Mouse (Mus musculus): ENCODE data around the gene Gpn3. TPM values are rescaled to one million over a fixed set of nuclear protein-coding genes. Genes with fewer than 3 reads are reported as not detected.

The Gpn3 gene
- polyA plus RNA-seq, 1 experiment from 2014 or later = 59.5 TPM

DNA sequence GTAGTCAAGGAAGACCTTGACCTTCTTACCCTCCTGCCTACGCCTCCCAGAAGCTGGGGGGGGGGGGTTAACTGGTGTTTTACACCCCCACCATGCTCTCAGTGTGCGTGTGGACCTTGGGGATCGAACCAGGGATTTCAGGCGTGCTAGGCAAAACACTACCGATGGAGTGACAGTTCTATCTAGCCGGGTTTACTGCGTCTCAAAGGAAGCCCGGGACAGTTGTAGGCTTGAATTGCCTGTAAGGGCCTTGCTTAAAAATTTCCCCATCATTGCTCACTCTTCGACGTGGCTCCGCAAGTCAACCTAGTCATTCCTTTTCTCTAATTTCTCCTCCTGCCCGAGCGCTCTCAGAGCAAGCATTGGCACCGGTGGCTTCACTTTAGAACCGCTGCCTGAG is 51.4 kb downstream of the Gpn3 start:
- WGBS = 24% methylated on average over 15 of the region's 15 CpGs
- Histone ChIP-seq H3K27ac (replicated peaks in 1 of 2; ENCODE audit: control insufficient read depth in 1 of 2, insufficient read depth in 1 of 2, low read depth in 2 of 2, low read length in 2 of 2) (no peak overlapping the region), H3K4me3 (ENCODE audit: control insufficient read depth in 1 of 2, insufficient read depth in 1 of 2, low read depth in 1 of 2, low read length in 2 of 2) (peak overlapping the region; percentile 86 to 87), H3K9me3 (ENCODE audit: control insufficient read depth, low read length) (no peaks in the 10 kb centered on the region), H3K27me3 (ENCODE audit: control insufficient read depth, insufficient read depth, low read length) (no peaks in the 10 kb centered on the region), H3K4me2 (ENCODE audit: low read length) (peak overlapping the region; percentile 93), H3K4me1 (ENCODE audit: control insufficient read depth in 2 of 2, insufficient read depth in 2 of 2, low read length in 2 of 2) (peaks cover 4 to 15% of the 10 kb centered on the region in 2 experiments; a peak in 3 of 4 replicates), H3K36me3 (ENCODE audit: control insufficient read depth, insufficient read depth, low read length) (peaks cover 11% of the 10 kb centered on the region), H3K9ac (ENCODE audit: low read length) (peak overlapping the region; percentile 96)
- no peak for ATAC-seq (ENCODE audit: insufficient number of reproducible peaks, insufficient read depth, low FRiP score, low read depth)

DNA sequence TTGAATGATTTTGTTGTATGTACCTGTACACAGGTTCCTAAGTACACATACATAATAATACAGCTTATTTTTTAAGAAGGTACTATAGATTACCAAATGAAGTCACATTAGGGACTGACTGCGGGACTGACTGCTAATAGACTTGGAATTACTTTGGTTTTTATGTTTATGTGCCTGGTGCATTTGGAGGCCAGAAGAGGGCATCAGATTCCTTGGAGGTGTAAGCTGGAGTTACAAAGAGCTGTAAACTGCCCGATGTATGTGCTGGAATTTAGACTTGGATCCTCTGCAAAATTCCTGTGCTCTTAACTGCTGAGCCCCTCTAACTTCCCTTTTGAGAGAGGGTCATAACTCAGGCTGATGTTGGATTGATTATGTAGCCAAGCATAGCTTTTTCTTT is 53.9 kb downstream of the Gpn3 start:
- H3K9ac ChIP-seq (ENCODE audit: low read length) = no peak overlapping the region
- peaks cover 4 to 15% of the 10 kb centered on the region in 2 experiments; a peak in 3 of 4 replicates for H3K4me1 ChIP-seq (ENCODE audit: control insufficient read depth in 2 of 2, insufficient read depth in 2 of 2, low read length in 2 of 2)
- no peak for ATAC-seq (ENCODE audit: insufficient number of reproducible peaks, insufficient read depth, low FRiP score, low read depth)
- H3K36me3 ChIP-seq (ENCODE audit: control insufficient read depth, insufficient read depth, low read length) = peaks cover 36% of the 10 kb centered on the region
- H3K4me2 ChIP-seq (ENCODE audit: low read length) = no peak overlapping the region
- H3K27me3 ChIP-seq (ENCODE audit: control insufficient read depth, insufficient read depth, low read length) = no peaks in the 10 kb centered on the region
- 69% methylated on average over 2 of the region's 2 CpGs for WGBS
- no peak overlapping the region for H3K27ac ChIP-seq (replicated peaks in 1 of 2; ENCODE audit: control insufficient read depth in 1 of 2, insufficient read depth in 1 of 2, low read depth in 2 of 2, low read length in 2 of 2)
- H3K9me3 ChIP-seq (ENCODE audit: control insufficient read depth, low read length) = no peaks in the 10 kb centered on the region
- no peak overlapping the region for H3K4me3 ChIP-seq (ENCODE audit: control insufficient read depth in 1 of 2, insufficient read depth in 1 of 2, low read depth in 1 of 2, low read length in 2 of 2)

- WGBS = 89% methylated on average over 4 of the region's 4 CpGs
- ATAC-seq (ENCODE audit: insufficient number of reproducible peaks, insufficient read depth, low FRiP score, low read depth) = no peak
Observed at GRCm38 (mm10) chr5:122430036-122430775, 58.5 kb downstream of the Gpn3 start.

DNA sequence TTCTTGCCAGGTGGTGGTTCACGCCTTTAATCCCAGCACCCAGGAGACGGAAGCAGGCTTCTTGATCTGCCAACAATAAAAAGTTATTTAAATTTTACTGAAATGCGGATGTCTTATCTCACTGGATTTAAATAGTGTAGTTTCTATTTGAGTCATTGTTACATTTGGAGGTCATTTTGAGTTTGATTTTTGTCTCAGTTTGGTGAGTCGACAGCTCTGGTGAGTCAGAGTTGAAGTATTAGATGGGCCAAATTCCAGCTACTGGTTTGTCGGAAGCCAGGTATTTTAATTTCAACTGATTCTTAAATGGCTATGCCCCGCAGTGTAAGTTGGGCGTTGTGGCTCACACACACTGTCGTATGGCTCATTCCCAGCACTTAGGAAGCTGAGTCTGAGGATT is 59.5 kb downstream of the Gpn3 start:
- H3K27ac ChIP-seq (replicated peaks in 1 of 2; ENCODE audit: control insufficient read depth in 1 of 2, insufficient read depth in 1 of 2, low read depth in 2 of 2, low read length in 2 of 2) = no peak overlapping the region
- no peaks in the 10 kb centered on the region for H3K27me3 ChIP-seq (ENCODE audit: control insufficient read depth, insufficient read depth, low read length)
- no peaks in the 10 kb centered on the region for H3K9me3 ChIP-seq (ENCODE audit: control insufficient read depth, low read length)
- 66% methylated on average over 8 of the region's 8 CpGs for WGBS
- H3K4me1 ChIP-seq (ENCODE audit: control insufficient read depth in 2 of 2, insufficient read depth in 2 of 2, low read length in 2 of 2) = no peaks in the 10 kb centered on the region
- H3K36me3 ChIP-seq (ENCODE audit: control insufficient read depth, insufficient read depth, low read length) = peaks cover 86% of the 10 kb centered on the region
- H3K4me2 ChIP-seq (ENCODE audit: low read length) = no peak overlapping the region
- H3K9ac ChIP-seq (ENCODE audit: low read length) = no peak overlapping the region
- no peak for ATAC-seq (ENCODE audit: insufficient number of reproducible peaks, insufficient read depth, low FRiP score, low read depth)
- H3K4me3 ChIP-seq (ENCODE audit: control insufficient read depth in 1 of 2, insufficient read depth in 1 of 2, low read depth in 1 of 2, low read length in 2 of 2) = no peak overlapping the region

More at GRCm38 (mm10) chr5:122430036-122430775, 58.5 kb downstream of the Gpn3 start:
- Histone ChIP-seq H3K4me2 (ENCODE audit: low read length) (no peak overlapping the region), H3K4me3 (ENCODE audit: control insufficient read depth in 1 of 2, insufficient read depth in 1 of 2, low read depth in 1 of 2, low read length in 2 of 2) (no peak overlapping the region), H3K27me3 (ENCODE audit: control insufficient read depth, insufficient read depth, low read length) (no peaks in the 10 kb centered on the region), H3K4me1 (ENCODE audit: control insufficient read depth in 2 of 2, insufficient read depth in 2 of 2, low read length in 2 of 2) (no peaks in the 10 kb centered on the region), H3K36me3 (ENCODE audit: control insufficient read depth, insufficient read depth, low read length) (peaks cover 79% of the 10 kb centered on the region), H3K9me3 (ENCODE audit: control insufficient read depth, low read length) (no peaks in the 10 kb centered on the region), H3K9ac (ENCODE audit: low read length) (no peak overlapping the region), H3K27ac (replicated peaks in 1 of 2; ENCODE audit: control insufficient read depth in 1 of 2, insufficient read depth in 1 of 2, low read depth in 2 of 2, low read length in 2 of 2) (no peak overlapping the region)

Other genes starting within 250 kb of the Gpn3 start
- gene Ccdc63, start 231.1 kb upstream of the Gpn3 start, polyA plus RNA-seq (2014; fragmentation: Nextera tagmentation; extraction: Ambion mirVana) = 0.85 TPM in 1 of 2 replicates, not detected in the other
- 229 and 248 TPM in 2 replicates for gene Ppp1cc, start 213.6 kb upstream of the Gpn3 start, polyA plus RNA-seq (2014; fragmentation: Nextera tagmentation; extraction: Ambion mirVana)
- 1.2 and 1.6 TPM in 2 replicates for gene Hvcn1, start 165.1 kb upstream of the Gpn3 start, polyA plus RNA-seq (2014; fragmentation: Nextera tagmentation; extraction: Ambion mirVana)
- gene Tctn1, start 107.4 kb upstream of the Gpn3 start, polyA plus RNA-seq (2014; fragmentation: Nextera tagmentation; extraction: Ambion mirVana) = 3.4 and 3.7 TPM in 2 replicates
- gene Pptc7, start 87.5 kb upstream of the Gpn3 start, polyA plus RNA-seq (2014; fragmentation: Nextera tagmentation; extraction: Ambion mirVana) = 13.0 and 16.3 TPM in 2 replicates
- gene Rad9b, start 17.6 kb upstream of the Gpn3 start, polyA plus RNA-seq (2014; fragmentation: Nextera tagmentation; extraction: Ambion mirVana) = 6.4 and 6.7 TPM in 2 replicates
- 220 and 249 TPM in 2 replicates for gene Vps29, start 17.5 kb upstream of the Gpn3 start, polyA plus RNA-seq (2014; fragmentation: Nextera tagmentation; extraction: Ambion mirVana)
- 55.0 and 64.5 TPM in 2 replicates for gene Fam216a, start 488 bp downstream of the Gpn3 start, polyA plus RNA-seq (2014; fragmentation: Nextera tagmentation; extraction: Ambion mirVana)
- 37.9 and 46.4 TPM in 2 replicates for gene Arpc3, start 20.0 kb downstream of the Gpn3 start, polyA plus RNA-seq (2014; fragmentation: Nextera tagmentation; extraction: Ambion mirVana)
- 19.8 and 22.3 TPM in 2 replicates for gene Anapc7, start 49.8 kb downstream of the Gpn3 start, polyA plus RNA-seq (2014; fragmentation: Nextera tagmentation; extraction: Ambion mirVana)
- 472 and 483 TPM in 2 replicates for gene Atp2a2, start 130.3 kb downstream of the Gpn3 start, polyA plus RNA-seq (2014; fragmentation: Nextera tagmentation; extraction: Ambion mirVana)
- gene Ift81, start 242.6 kb downstream of the Gpn3 start, polyA plus RNA-seq (2014; fragmentation: Nextera tagmentation; extraction: Ambion mirVana) = 32.2 and 41.2 TPM in 2 replicates

Data from heart, embryonic 14.5 days (tissue).